Mouse (Mus musculus) forebrain, embryonic 12.5 days (tissue): ENCODE data around the gene Rab4a. TPM values are rescaled to one million over a fixed set of nuclear protein-coding genes. Genes with fewer than 3 reads are reported as not detected.
A peak's percentile ranks its signal among the peaks of the same experiment; 100 is the strongest.

Experiments
- ATAC-seq: fragments of 200-750 bp; cut with Nextera tagmentation; 2 replicates; pipeline ENCODE4 v1.8.0; 2017; ENCODE audit warnings: moderate TSS enrichment; ENCODE audit not compliant: low FRiP score
- H3K27ac ChIP-seq: fragments of 300-500 bp; sonication (generic); 2 replicates; pipeline ENCODE4 v1.5.1; 2016; ENCODE audit warnings: mild to moderate bottlenecking
- H3K27me3 ChIP-seq: fragments of 300-500 bp; sonication (generic); 2 replicates; pipeline ENCODE4 v1.6.1; 2016; ENCODE audit warnings: mild to moderate bottlenecking
- H3K36me3 ChIP-seq: fragments of 300-500 bp; sonication (generic); replicated peaks from 2 replicates; pipeline ENCODE4 v1.6.1; 2016; ENCODE audit warnings: mild to moderate bottlenecking
- H3K4me1 ChIP-seq: fragments of 300-500 bp; sonication (generic); 2 replicates; pipeline ENCODE4 v1.6.1; 2016
- H3K4me2 ChIP-seq: fragments of 300-500 bp; sonication (generic); 2 replicates; pipeline ENCODE4 v1.6.1; 2016; ENCODE audit warnings: mild to moderate bottlenecking, moderate library complexity
- H3K4me3 ChIP-seq: fragments of 300-500 bp; sonication (generic); replicated peaks from 2 replicates; pipeline ENCODE4 v1.5.1; 2016; ENCODE audit warnings: mild to moderate bottlenecking
- H3K9ac ChIP-seq: fragments of 300-500 bp; sonication (generic); 2 replicates; pipeline ENCODE4 v1.6.1; 2016; ENCODE audit warnings: mild to moderate bottlenecking
- H3K9me3 ChIP-seq: fragments of 300-500 bp; sonication (generic); 2 replicates; pipeline ENCODE4 v1.6.1; 2016
- WGBS: fragments of 180-500 bp; shearing (Covaris S2); methylation state at CpG from one replicate; pipeline ENCODE4 v1.1.7; 2016; 5-methylcytosine and 5-hydroxymethylcytosine counted together
- polyA plus RNA-seq: library from polyadenylated mRNA; unstranded; fragments of >200 nt; fragmentation: Nextera tagmentation; extraction: Ambion mirVana; gene quantifications from 2 replicates; pipeline ENCODE4 v1.2.1, GENCODE M21; 2016

The Rab4a gene
- polyA plus RNA-seq, 1 experiment from 2014 or later, result 63.9 TPM

- Histone ChIP-seq H3K9ac (no peak overlapping the region), H3K4me1 (0 out of 2 replicates have a peak, but pooled peaks cover 3% of the 10 kb centered on the region), H3K4me3 (no peak overlapping the region), H3K36me3 (peaks cover 15% of the 10 kb centered on the region), H3K27me3 (no peaks in the 10 kb centered on the region), H3K27ac (no peak overlapping the region), H3K9me3 (no peaks in the 10 kb centered on the region), H3K4me2 (no peak overlapping the region)
- ATAC-seq, result no peak
- WGBS, result 87% methylated on average over 12 of the region's 12 CpGs
Measured at GRCm38 (mm10) chr8:123842086-123842485, 36.3 kb downstream of the Rab4a start.

GRCm38 (mm10) chr8:123844341-123844740 is 38.6 kb downstream of the Rab4a start:
- no peak for ATAC-seq
- no peaks in the 10 kb centered on the region for H3K9me3 ChIP-seq
- H3K4me2 ChIP-seq, result no peak overlapping the region
- H3K4me3 ChIP-seq, result no peak overlapping the region
- no peak overlapping the region for H3K9ac ChIP-seq
- H3K27ac ChIP-seq, result no peak overlapping the region
- no peaks in the 10 kb centered on the region for H3K27me3 ChIP-seq
- H3K36me3 ChIP-seq, result peaks cover 7% of the 10 kb centered on the region; the same call in 1 of the 2 replicates
- H3K4me1 ChIP-seq, result peaks cover 6% of the 10 kb centered on the region; the same call in 1 of the 2 replicates
- WGBS, result 84% methylated on average over 7 of the region's 7 CpGs

GRCm38 (mm10) chr8:123845114-123845513 is 39.3 kb downstream of the Rab4a start:
- Histone ChIP-seq H3K4me2 (no peak overlapping the region), H3K9me3 (no peaks in the 10 kb centered on the region), H3K4me3 (no peak overlapping the region), H3K9ac (no peak overlapping the region), H3K27me3 (no peaks in the 10 kb centered on the region), H3K4me1 (peaks cover 6% of the 10 kb centered on the region; the same call in 1 of the 2 replicates), H3K36me3 (peaks cover 4% of the 10 kb centered on the region; the same call in 1 of the 2 replicates), H3K27ac (no peak overlapping the region)
- no peak for ATAC-seq
- WGBS, result 91% methylated on average over 13 of the region's 13 CpGs

- H3K9ac ChIP-seq, result no peak overlapping the region
- ATAC-seq, result no peak
- H3K27me3 ChIP-seq, result no peaks in the 10 kb centered on the region
- 92% methylated on average over 10 of the region's 10 CpGs for WGBS
- H3K4me3 ChIP-seq, result no peak overlapping the region
- H3K27ac ChIP-seq, result no peak overlapping the region
- peaks cover 6% of the 10 kb centered on the region; the same call in 1 of the 2 replicates for H3K4me1 ChIP-seq
- H3K36me3 ChIP-seq, result peaks cover 4% of the 10 kb centered on the region; the same call in 1 of the 2 replicates
- H3K9me3 ChIP-seq, result no peaks in the 10 kb centered on the region
- H3K4me2 ChIP-seq, result no peak overlapping the region
Measured at GRCm38 (mm10) chr8:123845991-123846390, 40.2 kb downstream of the Rab4a start.

GRCm38 (mm10) chr8:123846509-123846908 is 40.7 kb downstream of the Rab4a start:
- no peak overlapping the region for H3K4me2 ChIP-seq
- no peak for ATAC-seq
- no peak overlapping the region for H3K4me3 ChIP-seq
- no peak overlapping the region for H3K9ac ChIP-seq
- H3K36me3 ChIP-seq, result peaks cover 4% of the 10 kb centered on the region; the same call in 1 of the 2 replicates
- no peak overlapping the region for H3K27ac ChIP-seq
- WGBS, result 93% methylated on average over 12 of the region's 12 CpGs
- no peaks in the 10 kb centered on the region for H3K9me3 ChIP-seq
- H3K4me1 ChIP-seq, result peaks cover 6% of the 10 kb centered on the region; the same call in 1 of the 2 replicates
- H3K27me3 ChIP-seq, result no peaks in the 10 kb centered on the region

- no peak for ATAC-seq
Measured at GRCm38 (mm10) chr8:123847546-123847945, 41.8 kb downstream of the Rab4a start.

GRCm38 (mm10) chr8:123849352-123849751 is 43.6 kb downstream of the Rab4a start:
- no peak overlapping the region for H3K4me2 ChIP-seq
- H3K9ac ChIP-seq, result no peak overlapping the region
- no peaks in the 10 kb centered on the region for H3K27me3 ChIP-seq
- no peak overlapping the region for H3K4me3 ChIP-seq
- 87% methylated on average over 4 of the region's 4 CpGs for WGBS
- H3K36me3 ChIP-seq, result peaks cover 4% of the 10 kb centered on the region; the same call in 1 of the 2 replicates
- no peaks in the 10 kb centered on the region for H3K9me3 ChIP-seq
- no peak overlapping the region for H3K27ac ChIP-seq
- peaks cover 6% of the 10 kb centered on the region; the same call in 1 of the 2 replicates for H3K4me1 ChIP-seq
- ATAC-seq, result no peak

More at GRCm38 (mm10) chr8:123847546-123847945, 41.8 kb downstream of the Rab4a start:
- H3K4me3 ChIP-seq, result no peak overlapping the region
- peaks cover 6% of the 10 kb centered on the region; the same call in 1 of the 2 replicates for H3K4me1 ChIP-seq
- no peak overlapping the region for H3K9ac ChIP-seq
- H3K4me2 ChIP-seq, result no peak overlapping the region
- no peak overlapping the region for H3K27ac ChIP-seq
- 67% methylated on average over 3 of the region's 3 CpGs for WGBS
- no peaks in the 10 kb centered on the region for H3K9me3 ChIP-seq
- peaks cover 4% of the 10 kb centered on the region; the same call in 1 of the 2 replicates for H3K36me3 ChIP-seq
- H3K27me3 ChIP-seq, result no peaks in the 10 kb centered on the region

- Histone ChIP-seq H3K9ac (no peak overlapping the region), H3K4me1 (peaks cover 4% of the 10 kb centered on the region; the same call in 1 of the 2 replicates), H3K27me3 (no peaks in the 10 kb centered on the region), H3K9me3 (no peaks in the 10 kb centered on the region), H3K27ac (no peak overlapping the region), H3K4me3 (no peak overlapping the region), H3K36me3 (no peaks in the 10 kb centered on the region), H3K4me2 (no peak overlapping the region)
- 67% methylated on average over 5 of the region's 5 CpGs for WGBS
- ATAC-seq, result no peak
Measured at GRCm38 (mm10) chr8:123851590-123851989, 45.8 kb downstream of the Rab4a start.

- H3K27ac ChIP-seq, result no peak overlapping the region
- H3K9ac ChIP-seq, result no peak overlapping the region
- H3K4me1 ChIP-seq, result peaks cover 13% of the 10 kb centered on the region
- no peak overlapping the region for H3K4me3 ChIP-seq
- no peaks in the 10 kb centered on the region for H3K27me3 ChIP-seq
- H3K4me2 ChIP-seq, result no peak overlapping the region
- WGBS, result 94% methylated on average over 1 of the region's 1 CpGs
- H3K36me3 ChIP-seq, result no peaks in the 10 kb centered on the region
- ATAC-seq, result no peak
- no peaks in the 10 kb centered on the region for H3K9me3 ChIP-seq
Measured at GRCm38 (mm10) chr8:123854252-123854651, 48.5 kb downstream of the Rab4a start.

GRCm38 (mm10) chr8:123854733-123855475 is 49.1 kb downstream of the Rab4a start:
- Histone ChIP-seq H3K4me2 (no peak overlapping the region), H3K9me3 (no peaks in the 10 kb centered on the region), H3K27ac (no peak overlapping the region), H3K4me3 (no peak overlapping the region), H3K9ac (no peak overlapping the region), H3K27me3 (peaks cover 2% of the 10 kb centered on the region; the same call in 1 of the 2 replicates), H3K36me3 (no peaks in the 10 kb centered on the region), H3K4me1 (peaks cover 14% of the 10 kb centered on the region)
- 76% methylated on average over 9 of the region's 9 CpGs for WGBS
- no peak for ATAC-seq

- peak overlapping the region; percentile 89 for H3K4me2 ChIP-seq
- no peaks in the 10 kb centered on the region for H3K36me3 ChIP-seq
- no peak overlapping the region for H3K9ac ChIP-seq
- H3K9me3 ChIP-seq, result no peaks in the 10 kb centered on the region
- peaks cover 15% of the 10 kb centered on the region for H3K4me1 ChIP-seq
- peaks cover 21% of the 10 kb centered on the region for H3K27me3 ChIP-seq
- WGBS, result 65% methylated on average over 3 of the region's 3 CpGs
- no peak overlapping the region for H3K27ac ChIP-seq
- ATAC-seq, result no peak
- H3K4me3 ChIP-seq, result peak overlapping the region; percentile 96; the same call in 1 of the 2 replicates
Measured at GRCm38 (mm10) chr8:123857361-123857760, 51.6 kb downstream of the Rab4a start.

GRCm38 (mm10) chr8:123858574-123858940 is 52.8 kb downstream of the Rab4a start:
- Histone ChIP-seq H3K4me2 (peak overlapping the region; percentile 89), H3K36me3 (no peaks in the 10 kb centered on the region), H3K9me3 (no peaks in the 10 kb centered on the region), H3K27me3 (peaks cover 30% of the 10 kb centered on the region), H3K27ac (0 out of 2 replicates have a peak overlapping the region, but pooled peaks have one; percentile 79), H3K9ac (peak overlapping the region; percentile 86), H3K4me3 (peak overlapping the region; percentile 96), H3K4me1 (peaks cover 15% of the 10 kb centered on the region)
- peak; percentile 21; the same call in 1 of the 2 replicates for ATAC-seq
- under 1% methylated on average over 17 of the region's 17 CpGs for WGBS
